Mouse (Mus musculus): ENCODE data around the gene Cst8.
"Not testable (repeated sequence)": the region's sequence is repeated elsewhere in the genome, so short reads cannot be mapped to it uniquely, and the experiment has no call there.

Cst8 gene

DNA sequence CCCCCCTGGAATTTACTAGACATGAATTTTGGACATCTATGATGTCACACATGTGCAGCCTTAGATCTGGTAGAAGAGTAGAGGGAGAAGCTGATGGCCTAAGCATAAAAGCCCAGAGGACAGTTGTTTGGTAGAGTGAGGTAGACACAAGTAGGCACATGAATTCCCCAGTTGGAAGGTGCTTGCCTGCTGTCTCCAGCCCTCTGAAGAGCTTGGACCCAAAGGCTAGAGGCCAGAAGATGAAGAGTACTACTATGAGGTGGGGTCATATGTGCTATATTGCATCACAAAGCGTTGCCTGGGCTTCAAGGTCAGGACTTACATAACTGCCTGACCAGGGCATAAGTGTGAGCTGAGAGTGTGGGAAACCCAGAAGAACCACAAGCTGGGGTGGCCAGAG lies at the start of gene Cst8:
Cst8 (plus strand) TSS at position 301 of the 400 bp plus-strand sequence.
- no peak for DNase-seq (ENCODE audit: low read depth, low spot score)

DNA sequence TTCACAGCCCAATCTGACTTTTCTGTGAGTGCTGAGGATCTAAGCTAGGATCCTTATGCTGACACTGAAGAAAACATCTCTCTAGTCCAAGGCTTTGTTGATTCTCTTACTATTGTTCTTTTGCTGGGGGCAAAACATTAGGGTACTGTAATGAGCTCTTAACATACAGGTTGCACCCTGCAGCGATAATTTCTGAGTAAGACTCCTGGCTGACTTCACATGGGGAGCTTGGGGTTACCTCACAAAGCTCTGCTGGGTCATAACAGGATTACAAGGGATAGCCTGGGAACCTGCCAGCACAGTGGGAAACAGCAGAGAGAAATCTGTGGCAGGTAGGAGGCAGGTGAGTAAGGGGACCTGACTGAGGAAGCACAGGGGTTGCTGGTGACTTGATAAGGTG lies 48.5 kb upstream of the Cst8 start, which contains the start of gene Cstl1:
Cstl1 (plus strand) TSS at position 301 of the 400 bp plus-strand sequence.
- no peak for DNase-seq (ENCODE audit: low read depth, low spot score)

DNA sequence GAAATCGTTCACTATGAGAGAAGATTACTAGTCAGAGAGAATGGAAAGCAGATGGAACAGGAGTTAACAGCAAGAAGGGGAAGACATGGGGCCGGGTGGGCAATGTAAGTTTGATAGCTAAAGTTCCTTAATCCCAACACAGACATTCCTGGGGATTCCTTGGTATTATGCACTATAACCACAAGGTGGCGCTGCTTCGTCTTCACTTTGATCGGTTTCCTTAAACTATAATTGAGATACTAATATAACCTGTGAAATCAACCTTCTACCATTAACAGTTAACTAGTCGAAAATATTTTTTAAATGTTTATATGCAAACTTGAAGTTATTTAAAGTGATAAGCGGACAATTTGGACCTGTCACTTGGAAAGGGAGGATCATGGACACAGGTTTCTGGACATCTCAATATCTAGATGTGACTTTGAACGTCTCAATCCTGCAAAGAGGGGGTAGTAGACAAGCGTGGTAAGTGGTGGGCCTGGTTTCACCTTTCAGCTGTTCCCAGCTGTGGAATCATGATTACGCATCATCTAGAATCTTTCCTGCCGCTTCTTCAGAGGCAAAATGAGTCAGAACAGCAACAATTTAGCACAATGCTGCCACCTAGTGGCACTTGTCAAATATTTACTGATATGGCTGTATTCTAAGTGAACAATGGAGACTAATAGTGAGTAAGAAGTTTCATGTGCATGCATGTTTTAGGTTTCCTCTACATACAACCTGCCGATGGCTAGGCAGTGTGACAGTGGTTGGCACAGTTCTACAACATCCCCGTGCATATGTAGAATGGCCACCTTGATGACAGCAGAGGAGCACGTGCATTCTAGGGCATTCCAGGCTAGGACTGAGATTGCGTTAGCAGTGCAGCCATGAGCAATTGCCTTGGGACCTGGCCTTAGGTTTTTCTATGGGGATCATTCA lies 46.4 kb upstream of the Cst8 start:
- peak; percentile 94 for DNase-seq (ENCODE audit: low read depth, low spot score)

DNA sequence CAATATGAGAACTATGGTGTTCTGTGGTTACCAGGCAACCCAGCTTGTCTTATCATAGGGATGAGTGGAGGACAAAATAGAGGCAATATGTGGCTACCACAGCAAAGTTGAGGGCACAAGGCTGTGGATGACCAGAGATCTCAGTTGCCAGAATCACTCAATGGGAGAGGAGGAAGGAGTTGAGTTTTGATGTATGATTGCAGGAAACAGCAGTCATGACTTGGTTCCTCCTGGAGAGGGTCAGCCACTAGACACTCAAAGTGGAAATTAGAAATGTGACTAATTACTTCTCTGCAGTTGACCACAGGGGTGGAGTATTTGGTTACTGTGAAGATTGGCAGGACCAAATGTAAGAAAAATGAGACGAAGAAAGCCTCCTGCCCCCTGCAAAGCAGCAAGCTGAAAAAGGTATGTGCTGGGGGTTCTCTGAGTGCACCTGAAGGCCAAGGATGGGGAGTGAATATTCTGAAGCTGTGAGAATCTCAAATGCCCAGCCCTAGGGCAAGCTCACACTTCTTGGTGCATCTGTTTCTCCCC lies 44.2 kb upstream of the Cst8 start:
- no peak for DNase-seq (ENCODE audit: low read depth, low spot score)

DNA sequence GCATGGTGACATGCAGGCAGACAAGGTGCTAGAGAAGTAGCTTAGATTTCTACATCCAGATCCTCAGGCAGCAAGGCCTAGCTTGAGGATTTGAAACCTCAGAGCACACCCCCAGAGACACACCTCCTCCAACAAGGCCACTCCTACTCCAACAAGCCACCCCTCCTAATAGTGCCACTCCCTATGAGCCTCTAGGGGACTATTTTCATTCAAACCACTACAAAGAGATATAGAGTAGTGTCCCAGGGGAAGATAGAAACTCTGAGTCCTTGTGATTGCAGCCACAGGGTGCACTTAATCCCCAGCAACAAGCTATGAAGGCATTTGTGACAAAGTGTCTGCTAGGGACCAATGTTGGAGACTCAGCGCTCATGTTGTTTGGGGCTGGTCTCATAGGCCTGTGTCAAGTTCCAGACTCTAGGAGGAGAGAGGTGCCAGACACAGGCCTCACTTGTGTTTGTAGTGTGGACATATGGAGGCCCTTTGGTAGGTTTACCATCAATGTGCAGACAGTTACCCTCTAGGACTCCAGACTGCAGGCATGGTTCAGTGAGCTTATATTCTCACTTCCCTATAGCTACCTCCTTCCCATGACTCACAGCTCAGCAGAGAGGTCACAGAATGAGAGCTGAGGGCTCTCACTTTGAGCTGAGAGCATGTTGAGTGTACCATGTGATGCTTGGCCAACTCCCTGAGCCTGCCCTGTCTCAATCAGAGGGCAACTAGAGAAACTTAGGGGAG lies 34.8 kb upstream of the Cst8 start:
- no peak for DNase-seq (ENCODE audit: low read depth, low spot score)

DNA sequence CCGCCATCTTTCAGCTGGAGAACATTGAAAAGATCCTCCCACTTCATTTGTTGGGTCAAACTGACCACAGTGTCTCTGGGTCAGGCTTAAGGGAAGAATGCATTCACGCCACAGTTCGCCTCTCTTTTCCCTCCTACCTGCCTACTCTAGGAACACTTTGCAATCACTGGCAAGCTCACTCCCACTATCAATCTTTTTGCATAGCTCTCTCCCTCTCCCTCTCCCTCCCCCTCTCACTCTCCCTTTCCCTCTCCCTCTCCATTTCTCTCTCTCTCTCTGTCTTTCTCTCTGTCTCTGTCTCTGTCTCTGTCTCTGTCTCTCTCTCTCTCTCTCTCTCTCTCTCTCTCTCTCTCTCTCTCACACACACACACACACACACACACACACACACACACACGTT lies 27.2 kb upstream of the Cst8 start, which contains the start of gene Cst11:
Cst11 (minus strand) TSS at position 101 of the 400 bp plus-strand sequence.
- not testable (repeated sequence) for DNase-seq (ENCODE audit: low read depth, low spot score)

DNA sequence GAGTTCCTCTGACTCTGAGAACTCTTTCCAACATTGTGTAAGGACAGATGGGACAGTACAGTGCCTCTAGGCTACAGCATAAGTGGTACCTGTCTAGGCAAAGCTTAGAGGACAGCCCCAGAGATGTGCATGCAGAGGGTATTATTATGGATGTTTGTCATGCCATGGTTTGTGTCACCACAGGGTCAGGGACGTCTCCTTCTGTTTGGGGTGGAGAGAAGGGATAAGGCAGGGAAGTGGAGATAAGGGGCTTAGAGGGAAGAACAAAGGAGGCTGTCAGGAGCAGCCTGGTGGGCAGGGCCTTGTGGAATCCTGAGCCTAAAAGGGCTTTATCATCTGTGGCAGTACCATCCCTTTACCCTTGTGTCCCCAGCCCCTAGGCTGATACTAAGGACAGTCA lies 16.9 kb upstream of the Cst8 start, which contains the start of gene 8030411F24Rik:
8030411F24Rik (plus strand) TSS at position 301 of the 400 bp plus-strand sequence.
- DNase-seq (ENCODE audit: low read depth, low spot score), result no peak

DNA sequence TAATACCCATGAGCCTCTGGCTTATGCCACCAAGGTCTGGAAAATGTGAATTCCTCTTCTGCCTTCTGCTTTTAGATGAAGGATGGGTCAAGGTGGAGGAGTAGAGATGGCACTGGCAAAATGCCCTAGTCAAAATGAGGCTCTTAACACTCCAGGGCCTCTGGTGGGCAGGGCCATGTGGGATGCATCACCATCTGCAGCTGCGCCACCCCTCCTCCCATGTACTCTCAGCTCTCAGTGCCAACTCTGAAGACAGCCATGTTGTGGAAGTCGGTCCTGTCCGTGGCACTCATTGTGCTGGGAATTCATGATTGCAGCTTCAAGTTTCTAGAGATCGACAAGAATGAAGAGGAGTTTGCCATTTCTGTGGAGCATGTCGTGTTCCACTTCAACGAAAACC lies 9.4 kb upstream of the Cst8 start, which contains the start of gene Cst12:
Cst12 (plus strand) TSS at position 220 of the 400 bp plus-strand sequence.
- DNase-seq (ENCODE audit: low read depth, low spot score), result no peak

DNA sequence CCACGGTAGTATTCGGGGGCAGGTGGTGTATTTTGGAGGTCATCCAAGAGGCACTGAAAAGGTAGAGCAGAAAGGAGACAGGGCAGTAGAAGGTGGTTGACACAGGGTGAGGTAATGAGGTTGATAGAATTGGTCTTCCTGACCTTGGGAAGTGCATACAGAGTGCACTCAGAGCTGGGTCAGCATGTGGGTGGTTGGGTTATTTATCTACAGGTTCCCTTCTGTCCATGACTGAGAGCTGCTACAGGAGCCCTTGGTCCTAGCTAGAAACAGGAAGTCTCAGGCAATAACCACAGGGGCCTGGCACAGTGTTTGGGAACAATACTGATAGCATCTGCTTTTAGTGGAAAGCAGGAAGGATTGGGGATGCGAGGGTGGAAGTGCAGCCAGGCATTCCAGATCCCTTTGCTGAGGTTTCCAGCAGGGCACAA lies 2.9 kb downstream of the Cst8 start:
- DNase-seq (ENCODE audit: low read depth, low spot score), result peak; percentile 92

DNA sequence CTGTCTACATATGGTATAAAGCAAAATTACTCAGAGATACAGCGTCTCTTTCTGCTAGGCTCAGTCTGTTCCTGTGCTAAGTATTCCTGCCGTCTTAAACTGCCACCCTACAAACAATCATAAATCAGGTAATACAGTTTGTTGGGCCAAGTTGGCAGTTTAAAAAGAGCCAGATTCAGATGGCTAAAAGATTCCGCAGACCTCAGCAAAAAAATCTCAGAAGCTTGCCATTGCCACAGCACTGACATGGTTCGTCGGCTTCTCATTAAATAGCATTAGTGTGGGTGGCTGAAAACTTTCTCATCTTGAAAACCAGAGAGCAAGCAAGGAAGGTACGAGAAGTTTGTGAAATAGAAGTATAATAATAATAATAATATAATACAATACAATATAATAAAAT lies 8.1 kb downstream of the Cst8 start:
- DNase-seq (ENCODE audit: low read depth, low spot score), result peak; percentile 8

DNA sequence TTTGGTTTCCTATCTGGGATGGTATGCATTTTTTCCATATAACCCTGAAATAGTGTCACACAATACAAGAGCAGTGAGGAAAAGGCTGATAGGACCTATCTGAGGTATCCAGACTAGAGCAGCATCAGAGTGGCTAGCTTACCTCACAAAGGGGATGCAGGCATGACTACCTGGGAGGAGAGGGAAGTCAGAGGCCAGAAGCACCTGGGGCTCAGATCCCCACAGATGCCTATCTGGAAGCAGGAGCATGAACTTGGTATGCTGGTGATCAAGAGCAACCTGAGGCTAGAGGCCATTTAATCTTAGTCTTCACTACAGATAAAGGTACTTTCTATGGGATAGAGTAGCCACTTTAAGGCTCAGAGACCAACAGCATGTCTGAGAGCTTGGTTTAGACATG lies 21.3 kb downstream of the Cst8 start, which contains the start of gene Cst13:
Cst13 (plus strand) TSS at position 173 of the 400 bp plus-strand sequence.
- DNase-seq (ENCODE audit: low read depth, low spot score), result no peak

DNA sequence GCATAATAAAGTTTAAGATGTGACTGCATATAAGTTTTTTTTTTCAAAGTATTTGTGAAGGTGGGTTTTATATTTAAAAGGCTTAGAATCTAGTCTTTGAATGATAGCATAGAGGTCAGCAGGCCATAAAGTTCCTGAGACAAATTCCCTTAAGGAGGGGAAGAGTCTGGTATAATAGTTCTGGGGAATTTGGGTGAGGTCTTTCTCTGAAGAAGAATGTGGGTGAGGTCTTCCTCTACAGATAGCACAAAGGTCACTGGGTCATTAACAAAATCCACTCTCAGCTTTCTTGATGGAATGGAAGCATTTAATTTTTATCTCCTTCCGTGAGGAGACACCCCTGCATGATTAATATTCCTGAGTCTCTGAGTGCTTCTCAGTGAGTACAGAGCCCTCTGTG lies 27.4 kb downstream of the Cst8 start:
- DNase-seq (ENCODE audit: low read depth, low spot score), result no peak

DNA sequence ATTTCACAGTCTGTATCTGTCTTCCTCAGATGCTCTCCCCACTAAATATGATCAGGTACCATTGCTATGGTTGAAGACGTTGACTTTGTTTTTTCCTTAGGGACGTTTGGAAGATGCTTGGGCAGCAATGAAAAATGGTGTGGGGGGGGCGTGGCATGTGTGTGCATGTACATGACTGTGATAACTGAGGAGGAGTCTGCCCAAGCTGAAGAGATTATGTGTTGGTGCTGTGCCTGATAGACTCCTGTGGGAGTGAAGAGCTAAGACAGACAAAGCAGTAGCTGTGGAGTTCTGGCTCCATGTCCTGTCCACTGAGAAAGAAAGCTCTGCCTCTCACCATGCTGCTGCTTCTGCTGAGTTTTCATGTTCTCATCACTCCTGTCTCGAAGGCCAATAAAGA lies 36.3 kb downstream of the Cst8 start, which contains the start of gene Cst9:
Cst9 (plus strand) TSS at position 236 of the 400 bp plus-strand sequence.
- no peak for DNase-seq (ENCODE audit: low read depth, low spot score)

DNA sequence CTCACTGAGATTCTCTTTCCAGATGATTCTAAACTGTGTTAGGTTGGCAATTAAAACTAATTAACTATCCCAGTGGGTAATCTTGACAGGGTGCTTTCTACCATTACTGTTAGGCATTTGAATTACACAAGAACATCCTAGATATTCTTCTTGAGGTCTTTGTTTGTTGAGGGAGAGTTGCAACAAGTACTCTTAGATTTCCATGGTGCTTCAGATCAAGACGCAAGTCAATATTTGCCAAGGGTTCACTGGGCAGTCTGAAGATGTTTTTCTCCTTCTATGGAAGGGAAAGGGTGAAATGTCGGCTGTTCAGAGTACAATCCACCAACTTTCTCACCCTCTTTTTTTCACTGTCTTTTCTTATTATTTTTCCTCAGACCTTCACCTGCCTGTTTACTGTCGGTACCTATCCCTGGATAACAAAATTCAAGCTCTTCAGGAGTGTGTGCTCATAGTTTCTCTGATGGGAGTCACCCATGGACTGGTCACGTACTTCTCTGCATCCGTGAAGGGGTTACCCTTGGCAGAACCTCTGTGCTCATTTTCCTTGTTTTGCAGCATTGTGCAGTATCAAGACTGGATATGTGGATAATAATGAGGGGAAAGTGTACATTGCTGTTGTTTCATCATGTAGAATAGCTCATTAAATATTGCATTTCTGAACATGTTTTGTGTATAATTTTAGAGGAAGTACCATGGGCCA lies 39.6 kb downstream of the Cst8 start:
- no peak for DNase-seq (ENCODE audit: low read depth, low spot score)

DNA sequence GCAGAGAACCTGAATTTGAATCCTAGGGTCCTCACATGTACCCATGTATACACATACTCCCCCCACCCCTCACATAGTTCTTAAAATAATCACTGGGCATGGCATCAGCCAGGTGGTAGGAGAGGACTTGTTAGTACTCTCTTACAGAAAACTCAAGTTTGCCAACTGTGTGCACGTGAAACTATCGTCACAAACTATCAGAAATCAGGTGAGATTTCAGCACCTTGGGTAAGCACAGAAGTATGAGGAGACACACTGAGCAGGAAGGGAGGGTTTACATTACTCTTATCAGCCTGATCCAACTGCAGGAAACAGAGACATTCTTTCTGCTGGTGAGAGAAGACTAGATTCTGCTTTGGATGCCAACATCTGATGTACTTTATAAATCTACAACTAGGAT lies 40.6 kb downstream of the Cst8 start:
- no peak for DNase-seq (ENCODE audit: low read depth, low spot score)

DNA sequence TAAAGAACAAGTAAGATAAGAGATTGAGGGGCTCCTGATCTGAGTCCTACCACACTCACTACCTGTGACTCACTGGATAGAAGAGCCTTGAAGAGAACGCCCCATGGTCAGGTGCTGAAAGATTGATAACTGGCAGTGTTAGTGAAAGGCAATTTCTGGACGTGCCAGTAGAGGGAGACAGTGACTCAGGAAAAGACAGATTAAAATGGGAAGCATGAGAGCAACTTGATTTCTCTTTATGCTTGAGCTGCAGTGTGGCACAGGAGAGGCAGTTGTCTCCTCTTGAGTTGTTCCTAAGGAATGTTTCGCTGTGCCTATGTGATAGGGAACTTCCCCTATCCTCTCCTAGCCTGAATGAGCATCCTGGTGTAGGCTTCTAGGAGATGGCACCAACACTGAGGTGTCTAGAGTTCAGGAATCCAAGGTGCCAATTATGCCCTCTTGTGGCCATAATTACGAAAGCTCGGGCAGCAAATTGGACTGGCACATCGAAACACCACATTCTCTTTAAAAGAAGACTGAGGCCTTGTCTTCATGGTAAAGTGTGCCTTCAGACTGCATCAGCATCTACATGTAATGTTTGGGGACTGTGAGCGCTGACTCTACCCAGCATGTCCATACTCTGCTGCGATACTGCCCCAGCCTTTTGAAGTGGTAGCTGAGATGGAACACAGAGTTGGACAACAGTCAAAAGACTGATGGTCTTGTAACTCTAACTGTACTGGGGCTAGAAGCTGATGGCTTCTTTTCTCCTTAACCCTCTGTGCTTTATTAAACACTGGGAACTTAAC lies 52.7 kb downstream of the Cst8 start:
- DNase-seq (ENCODE audit: low read depth, low spot score), result peak; percentile 80
